Mouse (Mus musculus) brain, embryonic 14.5 days (tissue): ENCODE data around the gene Wdr93.

ENCODE experiments used
- CTCF ChIP-seq: fragments of 200-500 bp; IDR thresholded peaks from 2 replicates; pipeline ENCODE4 v1.5.1; 2012; ENCODE audit warnings: inconsistent platforms, mild to moderate bottlenecking, moderate library complexity, borderline replicate concordance; ENCODE audit not compliant: insufficient read depth, insufficient read length; ENCODE audit errors: extremely low read depth
- POLR2A ChIP-seq: fragments of 200-500 bp; IDR thresholded peaks from 2 replicates; pipeline ENCODE4 v1.6.1; 2012; ENCODE audit warnings: mild to moderate bottlenecking, inconsistent platforms, borderline replicate concordance; ENCODE audit not compliant: poor library complexity, insufficient read depth, insufficient read length, severe bottlenecking; ENCODE audit errors: extremely low read depth

GRCm38 (mm10) chr7:79800336-79800735 lies 57.4 kb downstream of the Wdr93 start:
- TF ChIP-seq CTCF (no peak), POLR2A (no peak)
